Mouse (Mus musculus) bone marrow macrophage, adult 2 months (primary cell): ENCODE data around the gene Acap1.

Source experiments
- CTCF ChIP-seq: IDR thresholded peaks from 2 replicates; pipeline ENCODE4 v1.5.1; 2012; ENCODE audit warnings: low read depth, mild to moderate bottlenecking, low read length, moderate library complexity
- POLR2A ChIP-seq: IDR thresholded peaks from 2 replicates; pipeline ENCODE4 v1.6.1; 2012; ENCODE audit warnings: mild to moderate bottlenecking, low read depth, low read length, borderline replicate concordance

GRCm38 (mm10) chr11:69879711-69880110, 15.6 kb downstream of the Acap1 start:
- TF ChIP-seq POLR2A, result no peak
- TF ChIP-seq CTCF, result no peak
